Mouse (Mus musculus) layer of hippocampus, postnatal 25 days (tissue): Measurements from ENCODE around the gene Esr1. TPM values are rescaled to one million over a fixed set of nuclear protein-coding genes. Genes with fewer than 3 reads are reported as not detected.
"Not testable (repeated sequence)": the region's sequence is repeated elsewhere in the genome, so short reads cannot be mapped to it uniquely, and the experiment has no call there.

Source experiments
- DNase-seq, 2 experiments: peaks; one replicate each; pipeline ENCODE4 v3.0.0; 2022; ENCODE audit warnings: mixed read lengths in 2 of 2, low spot score in 1 of 2; ENCODE audit errors: extremely low spot score in 1 of 2
- total RNA-seq, 2 experiments: library from RNA; stranded (reverse); gene quantifications; 2 replicates each; pipeline ENCODE4 v1.2.3; 2021

Esr1 gene
- total RNA-seq, 2 experiments from 2014 or later = 2.4 to 2.8 TPM

DNA sequence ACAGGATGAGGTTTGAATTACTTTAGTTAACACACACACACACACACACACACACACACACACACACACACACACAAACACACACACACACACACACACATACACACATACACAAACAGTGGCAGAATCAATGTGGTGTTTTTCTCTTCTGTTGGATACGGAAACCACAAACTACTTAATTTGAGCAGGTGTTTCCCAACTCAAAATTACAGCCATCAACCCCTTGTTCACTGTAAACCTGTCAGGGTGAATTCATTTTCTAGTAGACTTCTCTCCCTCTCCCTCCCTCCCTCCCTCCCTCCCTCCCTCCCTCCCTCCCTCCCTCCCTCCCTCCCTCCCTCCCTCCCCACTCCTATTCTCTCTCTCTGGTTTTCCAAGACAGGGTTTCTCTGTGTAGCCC, 8.0 kb downstream of the Esr1 start:
- not testable (repeated sequence) for DNase-seq

DNA sequence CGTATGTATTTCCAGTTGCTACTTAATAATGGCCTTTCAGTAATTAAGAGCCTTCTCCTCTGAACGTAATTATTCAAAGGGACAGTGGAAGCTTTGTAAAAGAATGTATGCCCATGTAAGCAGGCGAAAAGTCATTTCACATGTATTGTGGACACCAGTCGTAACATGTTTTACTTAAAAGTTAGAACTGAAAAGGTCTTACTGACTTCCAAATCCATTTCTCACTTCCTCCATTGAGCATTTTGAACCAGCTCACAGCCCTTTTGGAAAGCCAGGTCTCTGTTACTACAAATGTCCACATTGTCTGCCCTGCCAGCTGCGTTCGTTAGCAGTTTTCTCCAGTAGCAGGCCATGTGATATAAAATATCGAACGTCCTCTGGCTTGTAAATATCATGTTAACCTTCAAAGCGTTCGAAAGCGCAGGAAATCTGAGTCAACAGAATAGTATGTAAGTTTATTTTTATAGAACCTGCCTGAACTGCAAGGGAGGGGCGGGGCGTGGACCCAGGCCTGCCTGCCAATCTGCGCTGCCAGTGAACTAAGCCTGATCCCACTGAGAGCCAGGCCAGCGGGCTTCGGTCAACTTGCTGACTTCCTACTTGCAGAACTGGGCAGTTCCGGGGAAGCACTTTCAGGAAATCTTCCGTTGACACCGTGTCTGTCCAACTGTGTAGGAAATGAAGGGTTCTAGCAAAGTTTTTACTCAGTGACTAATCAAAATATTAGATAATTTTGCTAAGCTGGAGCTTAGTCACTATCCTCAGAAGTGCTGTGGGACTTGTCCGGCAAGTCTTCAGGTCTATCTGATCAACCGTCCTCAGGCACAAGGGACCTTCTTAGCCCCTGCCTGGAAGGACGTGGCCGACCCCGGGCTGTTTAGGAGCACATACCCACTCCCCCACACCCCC, 9.5 kb downstream of the Esr1 start:
- DNase-seq = no peak

DNA sequence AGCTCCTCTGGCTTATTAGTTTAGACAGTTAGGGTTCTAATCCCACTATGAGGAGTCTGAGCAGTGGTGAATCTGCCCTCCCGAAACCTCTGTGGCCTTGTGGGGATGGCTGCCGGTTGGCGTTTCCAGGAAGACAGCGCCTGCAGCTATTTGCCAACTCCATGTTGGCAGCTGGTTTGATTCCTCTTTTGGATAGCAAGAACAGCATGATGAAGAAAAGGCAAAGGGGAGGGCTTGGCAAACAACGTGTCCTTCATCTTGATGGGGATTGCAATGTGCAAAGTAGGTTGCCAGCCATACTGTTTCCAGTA, 10.1 kb downstream of the Esr1 start:
- no peak for DNase-seq

DNA sequence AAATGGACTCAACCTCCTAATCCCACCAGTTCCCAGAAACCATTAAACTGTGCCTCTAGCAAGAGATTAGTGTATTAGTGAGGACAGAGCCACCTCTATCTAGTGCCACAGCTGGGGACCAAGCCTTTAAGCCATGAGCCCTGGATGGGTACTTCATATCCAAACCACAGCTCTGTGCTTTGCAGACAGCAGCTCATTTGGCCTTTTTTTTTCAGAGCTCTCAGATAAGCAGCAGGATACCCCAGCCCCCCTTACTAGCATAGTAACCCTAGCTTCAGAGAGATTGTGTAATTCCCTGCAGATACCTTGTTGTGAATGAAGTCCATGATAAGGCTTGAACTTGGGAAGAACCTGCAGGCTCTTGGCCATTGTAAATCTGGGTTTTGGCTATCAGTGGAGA, 11.9 kb downstream of the Esr1 start:
- DNase-seq = no peak

DNA sequence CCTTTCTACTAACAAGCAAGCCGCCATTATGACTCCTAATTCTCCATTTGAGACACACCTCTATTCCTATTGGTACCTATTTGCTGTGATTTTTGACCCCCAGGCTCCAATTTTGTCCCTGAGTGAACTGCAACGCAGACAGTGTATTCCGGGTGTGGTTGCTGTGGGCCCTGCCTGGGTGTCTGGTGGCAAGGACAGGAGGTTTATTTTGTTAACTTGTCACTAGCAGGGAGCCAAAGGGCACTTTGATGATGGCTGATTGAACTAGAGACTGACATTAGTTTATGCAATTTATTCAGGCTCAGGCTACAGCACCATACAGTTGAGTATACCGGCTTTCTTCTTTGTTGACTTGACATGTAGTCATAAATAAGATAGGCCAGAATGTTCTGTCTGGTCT, 13.2 kb downstream of the Esr1 start:
- no peak for DNase-seq

DNA sequence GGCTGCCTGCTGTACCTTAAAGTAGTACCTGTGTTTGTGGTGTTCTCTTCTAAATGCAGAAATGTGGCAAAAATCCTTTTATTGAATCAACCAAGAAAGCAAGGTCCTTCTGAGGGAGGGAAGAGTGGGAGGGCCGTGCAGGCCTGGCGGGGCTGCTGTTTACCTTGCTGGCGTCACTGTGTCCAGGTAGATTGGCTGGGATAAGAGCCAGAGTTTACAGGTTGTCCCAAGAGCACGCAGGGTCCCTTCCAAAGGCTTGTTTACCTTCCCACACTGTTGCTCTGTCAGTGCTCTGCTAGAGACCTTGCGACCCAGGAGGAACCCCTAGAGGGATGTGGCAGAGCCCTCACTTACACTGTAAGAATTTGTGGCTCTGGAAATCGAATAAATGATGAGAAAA, 13.9 kb downstream of the Esr1 start:
- no peak for DNase-seq

DNA sequence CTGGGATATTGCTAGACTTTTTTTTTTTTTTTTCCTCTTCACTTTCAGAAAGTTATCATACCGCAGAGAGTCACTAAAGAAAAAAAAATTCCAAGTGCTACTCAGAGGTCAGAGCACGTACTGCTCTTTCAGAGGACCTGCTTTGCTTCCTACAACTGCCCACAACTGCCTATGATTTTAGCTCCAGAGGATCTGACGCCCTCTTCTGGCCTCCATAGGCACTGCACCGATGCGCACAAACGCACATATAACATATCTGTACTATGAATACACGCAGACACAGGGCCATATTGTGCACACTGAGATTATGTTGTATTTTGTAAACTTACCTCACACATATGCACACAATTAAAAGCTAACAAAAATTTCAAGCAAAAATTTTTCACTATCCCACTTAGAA, 15.0 kb downstream of the Esr1 start:
- no peak for DNase-seq

DNA sequence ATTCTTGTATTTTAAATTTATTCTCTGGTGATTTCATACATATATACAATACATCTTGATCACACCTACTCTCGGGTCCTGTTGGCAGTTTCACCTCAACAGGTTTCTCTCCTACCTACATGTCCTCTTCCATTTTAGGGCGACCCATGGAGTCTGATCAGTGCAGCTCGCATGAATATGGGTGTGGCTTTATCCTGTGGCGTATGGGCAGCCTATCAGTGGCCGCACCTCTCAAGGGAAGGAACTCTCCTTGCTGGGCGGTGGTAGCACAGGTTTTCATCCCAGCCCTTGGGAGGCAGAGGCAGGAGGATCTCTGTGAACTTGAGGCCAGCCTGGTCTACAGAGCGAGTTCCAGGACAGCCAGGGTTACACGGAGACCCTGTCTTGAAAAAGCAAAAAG, 15.6 kb downstream of the Esr1 start:
- DNase-seq = no peak

DNA sequence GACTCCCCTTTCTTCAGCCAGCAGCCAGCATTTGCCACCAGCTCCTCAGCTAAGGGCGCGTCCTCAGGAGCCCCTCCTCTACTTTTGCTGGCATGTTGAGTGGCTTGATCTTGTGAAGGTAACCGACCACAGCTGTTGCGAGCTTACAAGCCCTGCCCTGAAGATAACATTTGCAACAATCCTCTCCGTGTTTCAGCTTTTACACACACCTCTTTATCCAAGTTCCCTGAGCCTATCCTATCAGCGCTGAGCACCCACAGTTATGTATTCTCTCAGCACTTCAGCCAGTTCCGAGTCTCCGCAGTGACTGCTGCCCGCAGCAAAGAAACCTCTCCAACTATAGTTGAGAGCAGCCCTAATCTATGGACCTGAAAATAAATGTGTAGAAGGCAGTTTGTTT, 16.0 kb downstream of the Esr1 start:
- no peak for DNase-seq

DNA sequence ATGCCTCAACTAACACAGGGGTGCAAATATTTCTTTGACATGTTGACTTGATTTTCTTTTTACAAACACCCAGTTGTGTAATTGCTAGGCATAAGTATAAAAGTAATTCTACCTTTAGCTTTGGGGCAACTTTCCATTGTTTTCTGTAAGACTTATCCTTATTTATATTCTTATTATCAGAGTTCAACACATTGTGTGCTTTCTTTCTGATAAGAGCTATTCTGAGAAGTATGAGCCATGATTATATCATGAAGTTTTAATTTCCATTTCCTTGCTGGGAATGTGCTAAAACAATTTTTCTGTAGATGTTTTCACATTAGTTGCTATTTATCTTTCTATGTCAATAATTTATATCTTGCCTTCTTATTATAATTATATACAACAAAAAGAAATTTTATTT, 17.9 kb downstream of the Esr1 start:
- DNase-seq = no peak

DNA sequence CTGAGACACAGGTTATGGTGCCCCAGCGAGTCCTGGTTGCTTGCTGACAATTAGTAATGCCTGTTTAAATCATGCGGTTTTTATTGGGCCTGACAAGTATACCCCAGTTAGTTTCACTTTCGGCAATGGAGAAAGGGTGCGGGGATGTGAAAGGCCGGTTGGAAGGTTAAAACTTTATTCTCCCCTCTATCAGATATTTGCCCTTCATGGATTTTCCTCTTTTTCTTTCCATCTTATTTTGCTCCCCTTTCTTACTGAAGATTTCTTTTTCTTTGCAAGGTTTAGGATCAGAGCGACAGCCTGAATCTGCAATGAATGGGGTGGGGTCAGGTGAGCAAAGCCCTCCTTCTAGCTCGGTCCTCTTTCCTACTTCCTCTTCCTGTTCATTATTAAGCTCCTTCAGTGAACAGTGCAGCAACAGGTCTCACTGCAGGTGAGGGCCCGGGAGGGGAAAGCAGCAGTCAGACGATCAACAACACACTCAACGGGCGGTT, 20.9 kb downstream of the Esr1 start:
- DNase-seq = no peak

DNA sequence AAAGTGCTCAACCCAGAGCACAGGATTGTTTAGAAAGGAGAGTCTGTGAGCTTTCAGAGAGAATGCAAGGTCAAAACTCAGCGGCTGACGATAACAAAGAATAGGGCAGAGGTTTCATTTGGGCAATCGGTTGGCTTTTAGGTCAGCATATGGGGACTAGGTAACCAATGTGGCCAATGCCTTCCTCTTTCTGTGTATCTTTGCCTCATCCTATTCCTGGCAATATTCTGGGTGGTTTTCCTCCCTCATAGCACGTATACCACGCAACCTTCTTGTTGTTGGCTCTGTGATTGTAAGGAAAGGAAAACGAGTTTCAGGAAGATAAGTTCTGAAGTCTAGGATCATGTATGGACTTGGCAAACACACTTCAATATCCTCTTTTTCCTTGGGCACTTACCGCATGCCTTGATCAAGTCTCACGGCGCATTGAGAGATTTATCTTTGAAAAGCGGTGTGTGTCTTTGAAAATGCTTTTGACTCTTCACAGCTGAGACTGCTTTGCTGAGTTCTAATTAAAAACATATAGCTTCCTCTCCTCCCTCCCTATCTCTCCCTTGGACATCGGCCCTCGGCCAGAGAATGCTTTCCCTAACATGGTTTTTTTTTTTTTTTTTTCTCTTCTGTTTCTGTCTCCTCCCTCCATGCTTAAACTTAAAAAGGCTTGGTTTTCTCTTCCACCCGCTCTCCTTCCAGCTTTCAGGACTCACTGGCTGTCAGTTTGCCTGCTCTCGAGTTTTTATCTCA, 22.1 kb downstream of the Esr1 start:
- no peak for DNase-seq

DNA sequence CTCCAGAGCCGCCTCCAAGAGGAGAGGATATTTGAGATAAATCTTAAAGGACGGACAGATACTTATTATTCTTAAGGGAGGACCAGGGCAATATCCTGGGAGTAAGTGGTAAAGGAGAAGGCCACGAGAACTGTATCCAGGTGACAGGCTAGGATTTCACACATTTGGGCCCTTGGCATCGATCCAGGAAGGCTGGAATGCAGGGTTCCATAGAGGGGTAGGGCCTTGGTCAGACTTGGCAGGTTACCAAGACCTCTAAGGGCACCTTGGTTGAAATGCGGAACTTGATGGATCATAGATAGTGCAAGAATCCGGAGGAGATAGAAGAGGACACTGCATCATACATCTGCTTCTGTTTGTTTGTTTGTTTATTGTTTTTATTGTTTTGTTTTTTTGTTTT, 24.3 kb downstream of the Esr1 start:
- no peak for DNase-seq

DNA sequence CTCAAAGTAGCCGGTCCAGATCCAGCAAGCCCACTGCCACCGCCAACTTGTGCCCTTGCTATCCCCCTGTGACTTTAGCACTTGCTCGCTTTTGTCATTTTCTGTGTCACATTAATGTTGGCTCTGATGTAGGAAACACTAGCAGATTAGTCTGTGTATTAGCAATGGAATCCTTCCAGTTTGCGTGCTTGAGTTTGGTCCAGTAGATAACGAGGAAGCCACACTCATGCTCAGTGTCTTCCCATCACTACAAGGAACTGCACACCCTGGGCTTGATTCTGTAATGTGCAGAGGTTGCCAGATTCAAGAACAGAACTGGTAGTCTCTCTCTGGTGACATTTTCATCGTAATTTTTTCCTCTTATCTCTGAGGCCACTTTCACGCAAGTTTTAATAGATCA, 34.7 kb downstream of the Esr1 start:
- no peak for DNase-seq

DNA sequence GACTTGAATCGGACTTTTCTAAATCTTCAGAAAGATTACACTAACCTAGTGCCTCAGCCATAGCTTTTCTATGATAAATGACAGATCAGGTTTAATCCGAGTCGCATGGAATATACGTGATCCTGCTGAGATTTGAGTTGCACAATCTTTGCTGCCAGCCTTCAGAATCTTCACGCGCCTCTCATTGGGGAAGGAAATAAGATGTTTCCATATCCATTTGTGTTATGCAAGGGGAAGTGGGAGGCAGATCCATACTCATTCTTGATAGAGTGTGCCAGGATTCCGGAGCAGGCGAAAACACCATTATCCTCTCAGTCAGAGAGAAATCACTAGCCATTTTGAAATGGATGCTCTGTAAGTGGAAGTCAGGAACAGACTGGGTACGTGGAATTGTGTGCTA, 35.5 kb downstream of the Esr1 start:
- no peak for DNase-seq

DNA sequence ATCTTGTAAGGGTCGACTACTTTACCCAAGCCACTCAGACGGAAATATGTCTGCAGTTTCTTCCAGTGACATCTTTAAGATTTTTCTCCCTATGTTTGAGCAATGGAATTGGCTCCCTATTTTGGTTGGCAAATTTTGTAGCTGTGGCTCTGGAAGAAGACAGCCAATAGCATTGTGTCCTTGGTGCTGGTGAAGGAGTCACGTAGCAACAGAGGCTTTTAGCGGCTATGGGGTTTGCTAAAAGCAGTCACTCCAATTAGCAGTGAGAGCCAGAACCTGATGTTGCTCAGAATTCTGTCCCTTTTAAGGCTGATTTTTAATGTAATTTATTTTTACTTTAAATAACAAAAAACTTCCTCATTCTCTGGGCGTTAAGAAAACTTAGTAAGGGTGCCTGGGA, 54.0 kb downstream of the Esr1 start:
- no peak for DNase-seq

DNA sequence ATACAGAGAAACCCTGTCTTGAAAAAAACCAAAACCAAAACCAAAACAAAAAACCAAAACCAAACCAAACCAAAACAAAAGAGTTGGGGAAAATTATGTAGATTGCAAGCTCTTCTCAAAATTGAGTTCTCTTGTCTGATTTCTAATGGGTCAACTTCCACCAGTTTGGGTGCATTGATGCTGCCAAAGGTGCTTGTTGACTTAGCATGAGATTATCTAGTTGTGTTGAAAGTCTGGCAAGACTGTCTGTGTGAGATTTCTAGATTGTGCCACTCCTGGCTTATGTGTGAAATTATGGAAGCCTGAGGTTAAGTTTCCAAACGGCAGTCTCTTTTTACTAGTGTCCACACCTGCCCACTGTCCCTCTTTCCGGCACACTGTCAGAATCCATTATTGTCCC, 55.6 kb downstream of the Esr1 start:
- DNase-seq = no peak

DNA sequence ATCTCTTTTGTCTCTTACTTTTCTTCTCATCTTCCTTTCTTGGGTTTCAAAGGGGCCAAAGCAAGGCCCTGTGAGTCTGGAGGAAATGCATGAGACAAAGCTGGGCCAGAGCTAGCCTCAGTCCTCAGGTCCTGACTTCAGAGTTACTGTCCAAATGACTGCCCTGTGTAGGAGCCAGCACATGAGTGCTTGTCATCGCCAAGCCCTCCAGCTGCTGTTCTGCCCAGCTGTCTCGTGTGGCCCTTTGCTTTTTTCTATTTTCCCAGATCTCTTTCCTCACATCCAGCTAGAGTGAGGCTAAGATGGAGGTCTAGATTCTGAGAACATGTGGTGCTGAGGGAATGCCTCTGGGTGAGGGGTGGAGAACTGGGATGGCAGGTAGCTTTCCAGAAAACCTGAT, 58.7 kb downstream of the Esr1 start:
- no peak for DNase-seq

DNA sequence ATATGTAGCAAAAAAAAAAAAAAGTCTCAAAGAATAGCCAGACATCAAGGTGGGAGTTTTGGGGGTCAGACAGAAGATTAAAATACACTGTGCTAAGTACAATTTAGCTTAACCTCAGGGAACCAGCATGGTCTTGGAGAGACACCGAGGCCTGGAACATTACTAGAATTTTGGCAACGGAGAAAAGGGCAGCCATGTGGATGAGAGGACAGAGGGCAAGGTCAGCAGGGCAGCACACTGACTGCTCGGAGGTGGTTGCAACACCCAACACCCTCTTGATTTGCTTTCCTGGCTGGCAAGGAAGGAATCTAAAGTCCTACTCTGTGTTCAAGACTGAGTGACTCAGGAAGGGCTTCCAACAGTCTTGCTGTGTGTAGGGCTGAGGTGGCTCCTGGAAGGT, 60.5 kb downstream of the Esr1 start:
- no peak for DNase-seq

DNA sequence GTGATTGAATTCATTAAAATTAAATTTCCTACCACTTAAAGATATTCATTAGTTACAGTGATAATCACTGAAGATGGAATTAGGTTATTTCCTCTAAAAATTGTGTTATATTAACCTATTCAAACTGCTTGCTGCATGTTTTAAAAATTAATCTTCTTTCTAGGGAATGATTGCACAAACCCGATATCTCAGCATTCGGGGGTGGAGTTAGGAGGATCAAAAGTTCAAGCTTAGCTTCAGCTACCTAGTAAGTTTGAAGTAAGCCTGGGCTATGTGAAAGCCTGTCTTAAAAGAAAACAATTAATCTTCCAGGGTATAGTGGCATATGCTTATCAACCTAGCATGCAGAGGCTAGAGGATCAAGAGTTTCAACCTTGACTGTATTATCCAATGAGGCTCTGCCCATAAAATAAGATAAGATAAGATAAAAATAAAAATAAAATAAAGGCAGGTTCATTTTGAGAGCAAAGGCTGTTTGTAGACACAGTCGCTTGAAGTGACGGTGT, 62.0 kb downstream of the Esr1 start:
- DNase-seq = no peak

DNA sequence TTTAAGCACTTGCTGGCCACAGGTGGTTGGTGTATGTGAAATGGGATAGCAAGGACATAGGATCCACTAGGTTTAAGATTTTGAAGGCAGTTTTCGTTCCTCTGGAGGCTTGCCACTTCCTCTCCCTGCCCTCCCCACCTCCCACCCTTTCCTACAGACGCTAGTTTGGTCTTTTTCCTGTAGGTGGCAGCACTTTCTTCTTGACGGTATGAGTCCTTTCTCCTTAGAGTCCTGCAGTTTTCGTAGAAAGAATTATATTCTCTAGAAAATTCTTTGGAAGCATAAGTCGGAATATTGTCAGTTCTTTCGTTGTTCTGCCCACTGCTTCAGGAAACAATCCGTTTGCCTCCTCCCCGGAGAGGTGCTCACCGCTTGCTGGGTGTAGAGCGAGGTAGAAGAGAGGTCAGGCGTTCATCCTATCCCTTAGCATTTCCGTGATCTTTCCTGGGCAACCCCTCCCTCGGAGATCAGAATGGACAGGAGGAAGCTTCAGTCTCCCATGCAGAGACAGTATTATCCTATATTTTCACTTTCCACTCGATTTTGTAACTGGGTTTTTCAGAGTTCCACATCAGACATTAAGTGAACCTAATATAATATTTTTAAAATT, 63.7 kb downstream of the Esr1 start:
- DNase-seq = peak; percentile 12 to 17
